Mouse (Mus musculus) kidney, adult 9 months (tissue): ENCODE data around the gene Mknk2.

ENCODE experiments used
- DNase-seq: peaks from one replicate; pipeline ENCODE4 v3.0.0; 2022

Gene Mknk2

DNA sequence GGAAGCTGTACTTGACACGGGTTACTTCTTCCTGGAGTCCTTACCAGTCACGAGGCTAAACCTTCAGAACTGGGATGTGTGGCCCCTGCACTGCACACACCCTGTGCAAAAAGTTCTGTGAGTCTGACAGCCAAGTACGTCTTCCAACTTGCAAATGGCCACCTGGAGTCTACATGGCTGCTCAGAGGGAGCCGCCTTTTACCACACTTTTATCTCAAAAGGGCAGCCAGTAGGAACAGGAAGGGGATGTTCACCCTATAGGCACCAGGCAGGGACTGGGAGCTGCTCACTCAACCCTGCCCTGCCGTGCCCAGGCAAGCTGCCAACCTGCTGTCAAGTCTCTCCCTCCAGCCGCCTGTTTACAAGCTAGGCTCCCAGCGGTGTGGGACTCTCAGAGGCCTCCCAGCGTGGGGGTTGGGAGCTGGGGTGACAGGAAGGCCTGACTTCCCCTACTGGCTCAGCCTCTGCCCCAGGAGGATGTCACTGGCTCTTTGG, at the start of gene Mknk2:
Gene Mknk2 (minus strand): TSS at position 171 of the 495 bp plus-strand sequence.
- DNase-seq, result peak; percentile 98

DNA sequence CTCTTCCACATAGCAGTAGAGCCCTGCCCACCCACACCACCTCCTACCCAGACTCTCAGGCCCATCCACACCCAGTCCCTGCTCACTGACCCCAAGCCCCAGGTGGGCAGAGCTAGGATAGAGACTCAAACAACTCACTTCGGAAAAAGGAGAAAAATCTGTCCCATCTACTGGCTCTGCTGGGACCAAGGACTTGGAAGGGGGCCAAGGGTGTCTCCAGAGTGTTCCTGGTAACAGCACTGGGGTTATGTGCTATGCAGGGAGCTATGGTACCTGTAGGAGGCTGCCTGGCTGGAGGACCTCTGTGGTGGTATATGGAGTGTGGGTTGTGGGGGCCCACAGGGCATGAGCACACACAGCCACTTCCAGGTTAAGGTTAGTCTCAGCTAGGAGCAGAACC, 39.4 kb upstream of the Mknk2 start:
- DNase-seq, result no peak

DNA sequence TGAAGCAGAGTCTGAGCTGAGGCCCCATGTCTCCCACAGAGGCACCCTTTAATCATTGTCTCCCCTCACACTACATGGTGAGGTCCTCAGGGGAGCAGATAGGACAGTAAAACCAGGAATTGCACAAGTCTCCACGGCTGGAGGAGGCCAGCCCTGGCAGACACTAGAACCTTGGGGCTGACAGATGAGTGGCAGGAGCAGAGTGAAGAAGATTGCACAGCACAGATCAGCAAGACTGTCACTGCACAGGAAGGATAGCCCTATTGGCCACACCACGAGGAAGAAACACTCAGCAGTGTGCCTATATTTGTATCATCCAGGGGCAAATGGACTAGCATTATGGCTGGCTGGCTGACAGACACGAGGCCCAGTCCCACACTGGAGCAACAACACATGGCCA, 32.9 kb upstream of the Mknk2 start:
- DNase-seq, result no peak

DNA sequence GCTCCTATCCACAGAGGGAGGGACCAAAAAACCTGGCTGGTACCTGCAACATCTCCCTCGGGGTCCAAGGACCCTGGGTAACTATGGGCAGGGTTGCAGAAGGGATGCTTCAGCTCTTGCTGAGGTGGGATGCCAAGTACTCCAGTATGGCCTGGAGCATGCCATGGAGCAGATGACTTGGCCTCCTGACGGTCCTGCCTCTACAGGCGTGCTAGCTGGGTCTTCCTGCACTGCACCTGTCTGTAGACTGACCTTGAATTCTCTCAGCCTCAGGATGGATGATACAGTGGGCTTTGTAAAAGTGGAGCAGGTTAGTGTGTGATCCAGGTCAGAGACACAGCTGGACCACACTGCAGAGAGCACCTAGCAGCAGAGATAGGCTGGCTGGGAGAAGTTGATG, 27.6 kb upstream of the Mknk2 start:
- DNase-seq, result no peak

DNA sequence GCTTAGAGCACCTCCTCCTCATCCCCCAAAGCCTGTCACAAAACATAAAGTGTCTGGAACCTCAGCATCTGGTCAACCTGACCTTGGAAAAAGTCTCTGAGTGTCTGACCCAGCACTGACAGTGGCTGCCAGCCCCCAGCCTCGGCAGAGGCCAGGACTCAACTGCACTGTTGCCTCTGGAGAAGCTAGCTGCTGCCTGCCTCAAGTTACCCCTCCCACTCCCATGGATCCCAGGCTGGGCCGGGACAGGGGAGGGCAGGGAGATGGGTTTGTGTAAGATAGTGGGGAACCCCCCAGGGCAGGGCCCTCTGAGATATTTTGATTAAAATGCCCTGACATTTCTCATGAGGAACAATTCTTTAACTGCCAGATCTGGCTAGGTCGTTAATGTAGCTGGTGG, 27.1 kb upstream of the Mknk2 start:
- peak; percentile 12 for DNase-seq

DNA sequence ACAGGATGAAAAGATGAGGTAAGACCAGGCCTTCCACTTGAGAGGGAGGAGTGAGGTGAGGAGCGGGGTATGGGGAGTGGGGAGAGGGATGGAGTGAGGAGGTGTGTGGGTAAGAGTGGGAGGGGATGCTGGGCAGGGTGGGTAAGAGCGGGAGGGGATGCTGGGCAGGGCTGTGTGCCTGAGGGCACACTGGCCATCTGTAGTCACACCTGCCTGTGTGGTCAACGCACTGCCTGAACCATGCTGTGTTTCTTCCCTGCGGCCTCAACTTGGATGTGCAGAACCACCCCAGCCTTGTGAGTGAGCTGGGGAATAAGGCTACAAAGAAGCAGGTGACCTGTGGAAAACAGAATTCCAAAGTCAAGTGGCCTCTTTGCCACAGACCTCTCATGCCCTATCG, 26.5 kb upstream of the Mknk2 start:
- DNase-seq, result no peak

DNA sequence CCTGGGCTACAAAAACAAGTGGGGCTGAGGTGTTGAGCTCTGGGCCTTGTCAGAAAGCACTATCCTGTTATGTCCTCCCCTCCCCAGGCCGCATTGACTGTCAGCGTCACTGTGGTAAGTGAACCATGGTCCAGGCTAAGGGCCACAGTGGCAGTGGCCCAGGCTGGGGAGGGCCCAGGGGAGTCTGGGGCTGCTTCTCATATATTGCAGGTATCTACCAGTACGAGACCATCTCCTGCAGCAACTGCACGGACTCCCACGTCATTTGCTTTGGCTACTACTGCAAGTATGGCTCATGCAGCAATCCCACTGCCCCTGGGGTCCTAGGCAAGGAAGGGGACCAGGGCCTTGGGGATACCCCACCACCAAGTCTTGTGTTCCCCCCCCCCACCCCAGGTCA, 25.7 kb upstream of the Mknk2 start:
- DNase-seq, result peak; percentile 24

DNA sequence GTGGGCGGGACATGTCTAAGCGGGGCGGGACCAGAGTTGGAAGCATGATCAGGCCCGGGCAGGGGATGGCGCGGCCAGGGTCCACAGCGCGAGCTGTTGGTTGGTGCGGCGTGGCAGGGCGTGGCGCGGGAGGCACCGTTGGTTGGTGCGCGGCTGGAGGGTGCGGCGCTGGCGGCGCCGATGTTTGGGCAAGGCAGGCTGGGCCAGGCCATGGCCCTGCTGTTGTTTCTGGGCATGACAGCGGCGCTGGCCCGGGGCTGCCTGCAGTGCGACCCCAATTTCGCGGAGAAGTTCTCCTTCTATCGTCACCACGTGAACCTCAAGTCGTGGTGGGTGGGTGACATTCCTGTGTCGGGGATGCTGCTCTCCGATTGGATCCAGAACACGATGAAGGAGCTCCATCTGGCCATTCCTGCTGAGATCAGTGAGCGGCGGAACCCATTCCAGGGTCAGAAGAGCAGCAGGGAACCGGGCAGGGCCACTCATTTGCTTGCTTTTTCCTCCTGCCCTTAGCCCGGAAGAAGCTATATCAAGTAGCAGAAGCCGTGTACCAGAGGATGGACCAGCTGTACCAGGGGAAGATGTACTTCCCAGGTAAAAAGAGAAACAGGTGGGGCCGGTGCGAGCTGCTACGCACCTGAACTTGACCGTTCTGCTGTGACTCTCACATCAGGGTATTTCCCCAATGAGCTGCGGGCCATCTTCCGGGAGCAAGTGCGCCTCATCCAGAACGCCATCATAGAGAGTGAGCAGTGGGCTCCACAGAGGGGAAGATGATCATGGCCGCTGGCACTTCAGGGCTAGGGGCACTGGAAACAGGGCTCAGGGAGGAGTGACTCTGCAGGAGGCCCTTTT, 24.9 kb upstream of the Mknk2 start:
- peak; percentile 98 for DNase-seq

DNA sequence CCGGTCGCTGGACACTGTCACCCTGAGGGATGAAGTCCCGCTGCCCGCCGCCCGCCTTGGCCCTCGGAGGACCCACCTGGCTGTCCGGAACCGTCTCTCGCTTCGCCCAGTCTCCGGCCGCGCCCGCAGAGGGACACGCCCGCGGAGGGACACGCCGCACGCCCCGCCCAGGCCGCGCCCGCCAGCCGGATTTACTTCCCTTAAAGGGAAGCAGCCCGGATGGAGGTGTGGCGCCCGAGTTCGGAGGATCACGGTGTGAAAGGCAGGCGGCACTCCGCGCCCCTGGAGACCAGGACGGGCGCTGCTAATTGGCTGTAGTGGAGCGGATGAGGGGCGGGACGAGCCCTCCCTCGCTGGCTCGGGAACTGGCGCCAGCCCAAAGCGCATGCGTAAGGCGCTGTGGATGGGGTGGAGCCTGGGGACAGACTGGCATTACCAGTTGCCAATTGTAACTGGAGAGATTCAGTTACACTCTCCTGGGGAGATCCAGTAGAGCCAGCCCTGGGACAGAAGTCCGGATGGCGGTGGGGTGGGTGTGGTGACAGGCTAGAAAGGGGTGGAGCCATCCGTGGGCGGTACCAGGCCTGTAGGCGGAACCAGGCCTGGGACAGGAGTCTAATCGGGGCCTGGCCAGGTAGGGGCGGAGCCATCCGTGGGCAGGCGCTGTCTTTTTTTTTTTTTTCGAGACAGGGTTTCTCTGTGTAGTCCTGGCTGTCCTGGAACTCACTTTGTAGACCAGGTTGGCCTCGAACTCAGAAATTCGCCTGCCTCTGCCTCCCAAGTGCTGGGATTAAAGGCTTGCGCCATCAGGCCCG, 24.0 kb upstream of the Mknk2 start, which contains the start of the genes Mob3a and Izumo4:
Gene Mob3a (minus strand): TSS at position 257 of the 815 bp plus-strand sequence.
Gene Izumo4 (plus strand): TSS at position 464 of the 815 bp plus-strand sequence.
- DNase-seq, result peak; percentile 99

DNA sequence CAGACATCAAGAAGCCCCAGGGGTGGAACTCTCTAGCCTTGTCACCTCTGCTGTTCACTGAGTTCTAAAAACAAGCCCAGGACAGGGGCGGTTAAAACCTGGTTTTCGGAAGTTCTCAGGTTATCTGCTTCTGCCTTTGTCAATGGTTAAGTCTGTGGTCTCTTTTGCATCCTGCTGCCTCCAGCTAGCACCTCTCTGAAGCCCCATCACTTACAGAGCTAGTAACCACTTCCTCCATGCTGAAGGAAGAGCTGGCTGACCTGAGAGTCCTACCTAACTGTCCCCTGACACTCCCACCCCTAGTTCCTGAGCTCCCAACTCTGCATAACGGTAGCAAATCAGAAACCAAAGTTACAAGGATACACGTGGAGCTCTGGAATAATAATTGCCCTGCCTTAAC, 22.8 kb upstream of the Mknk2 start:
- DNase-seq, result peak; percentile 17

DNA sequence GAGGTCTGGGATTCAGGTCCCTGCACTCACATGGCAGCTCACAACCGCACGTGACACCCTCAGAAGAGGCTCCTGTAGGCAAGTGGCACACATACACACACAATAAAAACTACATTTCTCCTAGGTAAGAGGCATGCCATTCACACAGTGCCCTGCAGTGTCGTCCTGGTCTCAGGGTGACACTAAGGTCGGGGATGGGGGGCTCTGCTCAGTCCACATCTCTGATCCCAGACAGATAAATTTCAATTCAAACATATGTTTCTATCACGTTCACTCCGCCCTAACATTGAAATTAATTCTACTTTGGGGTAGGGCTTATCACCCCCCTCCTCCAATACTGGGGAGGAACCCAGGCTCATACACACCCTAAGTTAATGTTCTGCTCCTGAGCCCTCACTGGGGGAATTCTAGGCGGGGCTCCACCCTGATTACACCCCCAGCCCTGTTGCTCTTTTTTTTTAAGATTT, 22.2 kb upstream of the Mknk2 start:
- DNase-seq, result peak; percentile 22

DNA sequence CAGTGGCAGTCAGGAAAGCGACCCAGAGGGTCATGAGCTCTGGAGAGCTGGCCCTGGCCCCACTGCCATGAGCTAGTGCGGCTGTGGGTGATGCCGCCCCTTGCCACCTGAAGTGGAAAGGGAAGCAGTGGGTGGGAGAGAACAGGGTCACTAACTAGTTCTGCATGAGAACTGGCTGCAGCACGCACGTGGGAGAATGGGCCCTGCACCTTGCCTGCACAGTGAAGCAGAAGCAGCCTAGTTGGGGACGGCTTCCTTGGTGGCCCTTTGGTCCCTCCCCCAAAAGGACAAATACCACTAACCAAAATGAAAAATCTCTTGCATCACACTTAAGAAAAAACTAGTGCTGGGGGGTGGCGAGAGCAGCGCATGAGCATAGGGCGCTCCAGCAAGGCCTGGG, 20.7 kb upstream of the Mknk2 start:
- DNase-seq, result no peak

DNA sequence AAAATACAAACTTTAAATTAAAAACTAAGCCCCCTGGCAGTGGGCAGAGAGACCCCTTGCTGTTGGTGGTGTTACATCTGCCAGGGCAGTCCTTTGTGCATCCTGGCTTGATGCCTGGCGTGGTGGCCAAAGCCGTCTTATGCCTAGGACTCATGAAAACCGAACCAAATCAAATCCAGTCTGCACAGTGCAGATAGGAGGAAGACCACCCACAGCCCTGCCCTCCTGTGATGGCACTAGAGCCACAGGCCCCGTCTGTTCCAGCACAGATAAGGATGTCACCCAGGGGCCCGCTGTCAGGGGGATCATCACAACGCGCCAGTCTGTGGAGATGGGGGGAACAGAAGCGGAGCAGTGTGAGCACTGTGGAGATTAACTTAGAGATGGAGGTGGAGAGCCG, 19.9 kb upstream of the Mknk2 start:
- DNase-seq, result no peak

DNA sequence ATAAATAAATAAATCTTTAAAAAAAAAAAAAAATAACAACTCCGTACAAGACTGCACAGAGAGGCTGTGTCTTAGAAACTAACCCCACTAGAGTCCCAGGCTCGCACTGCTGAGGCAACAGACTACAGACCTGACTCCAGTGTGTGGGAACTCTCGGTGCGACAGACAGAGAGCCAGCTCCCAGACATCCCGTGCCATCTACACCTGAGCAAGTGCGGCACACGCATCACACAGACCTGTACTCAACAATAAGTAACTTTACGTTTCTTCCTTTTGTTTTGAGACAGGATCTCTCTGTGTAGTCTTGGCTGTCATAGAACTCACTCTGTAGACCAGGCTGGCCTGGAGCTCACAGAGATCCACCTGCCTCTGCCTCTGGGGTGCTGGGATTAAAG, 19.5 kb upstream of the Mknk2 start:
- DNase-seq, result no peak

DNA sequence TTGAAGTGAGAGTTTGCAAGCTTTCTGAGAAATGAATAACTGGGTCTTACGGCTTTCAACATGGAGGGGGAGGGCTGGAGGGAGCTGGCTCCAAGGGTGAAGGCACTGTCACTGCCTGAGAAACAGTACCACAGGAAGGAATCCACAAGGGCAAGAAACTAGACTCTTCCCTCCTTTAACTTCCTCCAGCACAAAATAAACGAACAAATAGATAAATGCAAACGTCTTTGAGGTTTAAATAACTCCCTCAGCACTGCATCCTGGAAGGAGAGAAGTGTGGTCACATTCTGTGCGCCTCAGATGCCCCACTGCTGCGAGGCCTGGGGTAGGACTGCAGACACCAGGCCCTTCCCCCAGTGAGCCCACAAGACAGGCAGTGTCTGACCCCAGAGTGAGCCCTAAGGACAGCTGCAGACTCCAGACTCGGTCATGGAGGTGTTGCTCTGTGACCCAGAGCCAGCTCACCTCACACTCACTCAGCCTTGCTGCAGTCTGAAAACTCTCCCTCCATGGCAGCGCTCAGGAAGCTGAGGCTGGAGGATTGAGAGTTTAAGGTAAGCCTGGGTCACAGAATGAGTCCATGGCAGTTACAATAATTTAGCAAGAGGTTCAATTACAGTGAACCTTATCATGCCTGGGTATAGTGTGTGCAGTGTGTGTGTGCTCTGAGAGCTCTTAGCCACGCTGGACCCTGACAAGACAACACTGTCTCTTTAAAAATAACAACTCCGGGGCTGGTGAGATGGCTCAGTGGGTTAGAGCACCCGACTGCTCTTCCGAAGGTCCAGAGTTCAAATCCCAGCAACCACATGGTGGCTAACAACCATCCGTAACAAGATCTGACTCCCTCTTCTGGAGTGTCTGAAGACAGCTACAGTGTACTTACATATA, 18.8 kb upstream of the Mknk2 start:
- peak; percentile 21 for DNase-seq

DNA sequence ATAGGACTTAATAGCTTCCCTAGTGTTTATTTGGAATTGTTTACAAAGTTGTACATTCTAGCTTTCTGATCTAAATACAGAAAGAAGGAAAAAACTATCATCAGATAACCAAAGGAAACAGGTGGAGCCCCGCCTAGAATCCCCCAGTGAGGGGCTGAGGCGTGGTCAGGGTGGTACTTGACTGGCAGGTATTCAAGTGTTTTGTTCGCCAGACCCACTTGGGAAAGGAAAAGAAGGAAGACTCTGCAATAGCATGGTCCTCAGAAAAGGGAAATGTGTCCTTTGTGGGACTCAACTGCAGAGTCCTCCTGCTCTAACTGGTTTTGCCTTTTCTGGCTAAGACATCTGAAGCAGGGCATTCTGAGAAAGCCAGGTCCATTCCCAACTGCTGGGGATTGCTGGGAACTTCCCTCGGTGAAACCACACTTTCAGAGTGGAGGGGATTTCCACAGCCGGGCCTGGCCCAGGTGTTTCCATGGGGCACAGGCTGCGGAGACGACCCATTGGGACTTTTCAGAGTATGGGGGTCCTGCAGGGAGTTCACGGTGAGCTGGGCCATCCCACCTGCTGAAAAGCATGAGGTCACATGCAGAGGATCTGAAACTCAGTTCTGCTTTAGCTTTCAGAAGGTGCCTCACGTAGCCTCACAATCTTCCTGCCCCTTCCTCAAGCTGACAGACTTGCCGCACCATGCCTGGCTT, 18.0 kb upstream of the Mknk2 start:
- no peak for DNase-seq

DNA sequence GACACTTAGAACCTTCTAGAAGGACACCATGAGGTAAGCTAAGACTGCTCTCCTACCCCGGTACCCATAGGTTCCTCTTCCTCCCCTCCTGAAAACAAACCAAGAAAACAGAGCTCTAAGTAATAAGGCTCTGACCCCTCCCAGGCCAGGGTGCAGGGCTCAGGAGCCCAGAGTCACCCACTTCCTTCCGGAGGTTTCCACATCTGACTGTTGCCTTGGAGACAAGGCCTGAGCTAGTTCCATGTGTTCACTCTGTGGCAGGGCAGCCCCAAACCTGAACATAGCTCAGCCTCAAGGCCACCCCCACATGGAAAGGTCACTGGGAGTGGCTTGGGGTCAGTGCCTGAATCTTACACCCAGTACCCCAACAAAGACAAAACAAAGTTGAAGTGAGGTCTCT, 17.3 kb upstream of the Mknk2 start:
- DNase-seq, result peak; percentile 63

DNA sequence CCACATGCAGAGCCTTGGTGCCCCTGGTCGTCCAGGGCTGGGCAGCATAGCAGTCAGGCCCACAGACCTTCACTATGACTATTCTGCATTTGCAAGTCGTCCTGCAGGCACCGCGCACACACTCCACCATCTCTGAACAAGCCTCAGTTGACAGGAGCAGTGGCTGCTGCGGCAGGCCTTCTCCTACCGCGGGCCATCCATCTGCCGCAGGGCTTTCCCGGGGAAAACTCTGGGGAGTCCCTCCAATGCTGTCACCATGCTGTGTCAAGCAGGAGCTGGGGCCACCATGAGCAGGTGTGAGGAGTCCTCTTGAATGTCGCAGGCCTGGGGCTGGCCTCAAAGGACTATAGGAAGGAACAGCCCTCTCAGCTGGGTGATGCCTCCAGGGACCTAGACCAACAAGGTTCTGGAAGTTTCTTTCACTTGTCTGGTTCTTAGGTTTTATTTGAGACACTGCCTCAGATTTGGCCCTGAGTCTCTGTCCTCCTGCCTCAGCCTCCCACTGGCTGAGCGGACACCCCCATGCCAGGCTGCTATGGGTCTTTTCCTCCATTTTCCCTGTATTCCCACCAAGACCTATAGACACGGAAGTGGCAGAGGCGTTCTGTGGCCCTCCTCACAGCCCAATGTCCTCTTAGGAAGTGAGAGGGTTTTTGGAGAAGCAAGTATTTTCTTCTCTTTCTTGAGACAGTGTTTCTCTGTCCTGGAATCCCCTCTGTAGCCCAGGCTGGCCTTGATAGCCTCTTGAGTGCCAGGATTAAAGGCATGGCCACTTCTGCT, 16.4 kb upstream of the Mknk2 start:
- DNase-seq, result no peak

DNA sequence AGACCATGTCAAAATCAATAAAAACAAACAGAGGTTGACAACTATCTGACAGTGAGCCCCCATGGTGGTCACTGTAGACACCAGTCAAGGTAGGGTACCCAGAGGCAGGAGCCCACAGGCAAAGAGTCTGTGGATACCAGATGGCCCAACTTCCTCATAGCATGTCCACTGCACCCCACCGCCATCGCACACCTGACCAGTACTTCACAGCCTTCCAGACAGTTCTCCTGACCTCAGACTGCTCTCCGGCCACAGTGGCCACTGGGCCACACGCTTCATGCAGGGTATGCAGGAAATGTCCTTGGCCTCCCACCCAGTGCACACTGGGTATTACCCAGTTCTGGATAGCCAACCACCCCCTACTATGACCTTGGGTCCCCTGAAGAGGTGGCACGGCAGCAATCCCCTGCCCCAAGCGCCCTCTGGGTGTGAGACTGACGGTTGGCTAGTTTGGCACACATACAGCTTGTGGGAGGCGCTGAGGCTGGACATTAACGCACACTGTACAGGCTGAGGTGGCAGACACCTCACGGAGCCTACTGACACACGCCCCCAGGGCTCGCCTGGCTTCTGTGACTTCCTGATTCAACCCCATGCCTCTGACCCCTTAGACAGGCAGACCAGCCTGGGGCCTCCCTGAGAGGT, 15.6 kb upstream of the Mknk2 start:
- DNase-seq, result no peak
